Comparison of ENCODE assay signal across 22 mouse cellular contexts in genomic region chr9:123173760-123174159, GRCm38 (mm10). TPM values are rescaled to one million over a fixed set of nuclear protein-coding genes. Genes with fewer than 3 reads are reported as not detected.
"Had no signal": no experiment of that assay in that cellular context is flagged by ENCODE, and none has a peak within 500 bp of the region (broad histone marks: within the 10 kb centered on the region; RNA-seq: fewer than 3 reads in every experiment).

No protein-coding gene starts in this region.

- ATAC-seq: lung, postnatal 0 days; midbrain, embryonic 16.5 days had no signal

- H3K4me1 ChIP-seq: lung, embryonic 15.5 days; neural tube, embryonic 15.5 days had no signal

- H3K9me3 ChIP-seq: lung, embryonic 15.5 days; megakaryocyte, embryonic 14.5 days; midbrain, embryonic 10.5 days; midbrain, embryonic 12.5 days; neural tube, embryonic 13.5 days; neural tube, embryonic 15.5 days had no signal

- H3K9ac ChIP-seq: liver, embryonic 14.5 days; lung, embryonic 15.5 days; midbrain, embryonic 12.5 days; neural tube, embryonic 13.5 days; neural tube, embryonic 15.5 days had no signal

- H3K4me3 ChIP-seq: lung, embryonic 15.5 days; megakaryocyte, embryonic 14.5 days; midbrain, embryonic 10.5 days; midbrain, embryonic 12.5 days; myocyte; neural tube, embryonic 13.5 days; neural tube, embryonic 15.5 days had no signal

- H3K27me3 ChIP-seq: lung, embryonic 15.5 days; midbrain, embryonic 12.5 days; neural tube, embryonic 13.5 days; neural tube, embryonic 15.5 days had no signal

- DNase-seq: lung, adult 2 months; lung, postnatal 14 days; lung, postnatal 36 days; midbrain, embryonic 14.5 days; right cerebral cortex, postnatal 25 days; right cerebral cortex, postnatal 4 days; spleen, adult 18-20 months; thymus, adult 18-20 months; thymus, postnatal 14 days; thymus, postnatal 36 days had no signal

- H3K27ac ChIP-seq: liver, embryonic 14.5 days; lung, embryonic 15.5 days; macrophage; midbrain, embryonic 10.5 days; midbrain, embryonic 12.5 days; neural tube, embryonic 13.5 days; neural tube, embryonic 15.5 days had no signal

- H3K36me3 ChIP-seq: lung, embryonic 15.5 days; midbrain, embryonic 10.5 days; midbrain, embryonic 12.5 days; neural tube, embryonic 13.5 days; neural tube, embryonic 15.5 days had no signal

RNA-seq across cellular contexts. Expression of gene Clec3b, which starts 23.0 kb away (rescaled TPM):
- polyA plus RNA-seq: macrophage; neural tube, embryonic 11.5 days had no signal

RNA-seq across cellular contexts. Expression of gene Cdcp1, which starts 42.1 kb away (rescaled TPM):
- polyA plus RNA-seq: macrophage; midbrain, embryonic 14.5 days; myocyte had no signal
